Mouse (Mus musculus): ENCODE measurements around the gene 4430402I18Rik. TPM values are rescaled to one million over a fixed set of nuclear protein-coding genes. Genes with fewer than 3 reads are reported as not detected.

The 4430402I18Rik gene
- polyA plus RNA-seq, 1 experiment = not detected

- no peak overlapping the region for H3K4me3 ChIP-seq (replicated peaks)
- H3K27me3 ChIP-seq (replicated peaks) = no peaks in the 10 kb centered on the region
- H3K4me1 ChIP-seq = peaks cover 17% of the 10 kb centered on the region
- TF ChIP-seq GATA1 (IDR thresholded peaks at IDR 0.05; ENCODE audit: borderline replicate concordance, low read length) (no peak), FLI1 (IDR thresholded peaks at IDR 0.05; ENCODE audit: low read length) (no peak)
- no peaks in the 10 kb centered on the region for H3K9me3 ChIP-seq
- peaks cover 93% of the 10 kb centered on the region for H3K36me3 ChIP-seq (replicated peaks; ENCODE audit: low read length)
Observed at GRCm38 (mm10) chr19:28997976-28998630, 30.5 kb upstream of the 4430402I18Rik start.

DNA sequence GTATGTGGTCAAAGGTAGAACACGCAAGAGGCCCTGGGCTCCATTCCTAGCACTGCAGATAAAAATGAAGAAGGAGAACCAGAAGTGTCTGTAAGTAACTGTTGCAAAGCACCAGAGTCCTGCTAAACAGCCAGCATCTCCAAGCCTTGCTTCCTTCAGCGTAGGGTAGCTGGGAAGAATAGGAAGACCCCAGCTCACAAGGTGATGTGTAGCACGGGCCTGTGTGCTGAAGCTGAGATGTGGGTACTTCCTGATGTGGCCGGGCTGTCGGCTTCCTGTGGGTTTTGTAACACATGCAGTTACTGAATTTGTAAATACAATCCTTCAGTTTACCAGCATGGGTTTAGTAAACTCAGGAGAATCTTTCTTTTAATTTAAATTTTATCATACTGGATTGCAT is 27.8 kb upstream of the 4430402I18Rik start:
- Histone ChIP-seq H3K4me1 (peaks cover 31% of the 10 kb centered on the region), H3K9me3 (no peaks in the 10 kb centered on the region), H3K36me3 (replicated peaks; ENCODE audit: low read length) (peaks cover 75% of the 10 kb centered on the region), H3K27me3 (replicated peaks) (no peaks in the 10 kb centered on the region), H3K4me3 (replicated peaks) (no peak overlapping the region)
- TF ChIP-seq FLI1 (IDR thresholded peaks at IDR 0.05; ENCODE audit: low read length) (no peak), GATA1 (IDR thresholded peaks at IDR 0.05; ENCODE audit: borderline replicate concordance, low read length) (no peak)

- no peak for TF ChIP-seq GATA1 (IDR thresholded peaks at IDR 0.05; ENCODE audit: borderline replicate concordance, low read length)
- TF ChIP-seq FLI1 (IDR thresholded peaks at IDR 0.05; ENCODE audit: low read length) = no peak
- no peaks in the 10 kb centered on the region for H3K27me3 ChIP-seq (replicated peaks)
- H3K36me3 ChIP-seq (replicated peaks; ENCODE audit: low read length) = peaks cover 70% of the 10 kb centered on the region
- no peaks in the 10 kb centered on the region for H3K9me3 ChIP-seq
- no peak overlapping the region for H3K4me3 ChIP-seq (replicated peaks)
- H3K4me1 ChIP-seq = peaks cover 31% of the 10 kb centered on the region
Observed at GRCm38 (mm10) chr19:28994870-28995269, 27.3 kb upstream of the 4430402I18Rik start.

- H3K9me3 ChIP-seq = no peaks in the 10 kb centered on the region
- peak overlapping the region; percentile 100 for H3K4me3 ChIP-seq (replicated peaks)
- H3K36me3 ChIP-seq (replicated peaks; ENCODE audit: low read length) = peaks cover 39% of the 10 kb centered on the region
- no peak for TF ChIP-seq GATA1 (IDR thresholded peaks at IDR 0.05; ENCODE audit: borderline replicate concordance, low read length)
- no peak for TF ChIP-seq FLI1 (IDR thresholded peaks at IDR 0.05; ENCODE audit: low read length)
- H3K27me3 ChIP-seq (replicated peaks) = no peaks in the 10 kb centered on the region
- H3K4me1 ChIP-seq = peaks cover 50% of the 10 kb centered on the region
Observed at GRCm38 (mm10) chr19:28991391-28991790, 23.8 kb upstream of the 4430402I18Rik start.

DNA sequence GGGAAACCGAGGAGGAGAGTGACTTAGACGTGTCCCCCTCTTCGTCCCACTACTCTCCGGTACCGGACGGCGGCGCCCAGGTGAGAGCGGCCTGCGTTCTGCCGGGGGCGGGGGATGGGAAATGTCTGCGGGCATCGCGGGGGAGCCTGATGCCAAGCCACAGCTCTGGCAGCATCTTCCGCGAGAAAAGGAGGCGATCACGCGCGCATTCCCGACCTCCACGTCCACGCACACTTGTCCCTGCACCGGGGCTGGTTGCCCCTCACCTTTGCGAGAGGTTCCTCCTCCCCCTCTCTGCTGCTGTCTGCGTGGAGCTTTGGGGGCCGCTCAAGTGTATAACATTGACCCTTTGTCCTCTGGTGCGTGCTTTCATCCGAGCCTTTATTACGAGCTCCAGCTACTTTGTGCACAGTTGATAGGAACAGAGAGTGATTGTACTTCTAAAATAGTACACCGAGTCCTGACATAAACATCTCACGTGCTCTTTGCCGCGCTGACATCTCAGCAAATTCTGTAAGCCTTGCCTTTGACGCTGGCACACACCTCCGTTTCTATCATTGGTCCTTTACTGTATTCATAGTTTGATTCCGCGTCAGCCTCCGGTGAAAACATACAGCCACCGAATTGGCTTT is 23.1 kb upstream of the 4430402I18Rik start:
- Histone ChIP-seq H3K27me3 (replicated peaks) (no peaks in the 10 kb centered on the region), H3K4me3 (replicated peaks) (peak overlapping the region; percentile 100), H3K36me3 (replicated peaks; ENCODE audit: low read length) (peaks cover 32% of the 10 kb centered on the region), H3K9me3 (no peaks in the 10 kb centered on the region), H3K4me1 (peaks cover 47% of the 10 kb centered on the region)
- TF ChIP-seq FLI1 (IDR thresholded peaks at IDR 0.05; ENCODE audit: low read length) (no peak), GATA1 (IDR thresholded peaks at IDR 0.05; ENCODE audit: borderline replicate concordance, low read length) (no peak)

DNA sequence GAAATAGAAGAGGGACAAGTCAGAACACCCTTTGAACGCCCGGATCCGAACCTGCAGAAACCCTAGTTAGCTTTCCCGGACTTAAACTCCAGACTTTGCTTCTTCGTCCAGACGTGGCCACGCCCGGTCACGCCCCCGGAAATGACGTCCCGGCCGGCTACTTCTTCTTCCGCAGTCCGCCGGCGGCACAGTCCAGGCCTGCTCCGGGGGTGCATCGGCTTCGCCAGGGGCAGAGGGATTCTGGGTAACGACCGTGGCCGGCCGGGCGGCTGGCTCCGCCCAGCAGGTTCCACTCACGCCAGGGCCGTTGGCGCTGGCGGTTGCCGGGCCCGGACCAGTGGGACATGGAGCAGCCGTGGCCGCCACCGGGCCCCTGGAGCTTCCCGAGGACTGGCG is 22.6 kb upstream of the 4430402I18Rik start, which contains the start of gene Cdc37l1:
Gene Cdc37l1 (plus strand): TSS at position 159 of the 396 bp plus-strand sequence.
- Histone ChIP-seq H3K27me3 (replicated peaks) (no peaks in the 10 kb centered on the region), H3K4me3 (replicated peaks) (peak within 1 kb of the TSS; percentile 100), H3K4me1 (peaks cover 42% of the 10 kb centered on the region), H3K36me3 (replicated peaks; ENCODE audit: low read length) (peaks cover 27% of the 10 kb centered on the region), H3K9me3 (no peaks in the 10 kb centered on the region)
- TF ChIP-seq FLI1 (IDR thresholded peaks at IDR 0.05; ENCODE audit: low read length) = no peak
- TF ChIP-seq GATA1 (IDR thresholded peaks at IDR 0.05; ENCODE audit: borderline replicate concordance, low read length) = no peak

DNA sequence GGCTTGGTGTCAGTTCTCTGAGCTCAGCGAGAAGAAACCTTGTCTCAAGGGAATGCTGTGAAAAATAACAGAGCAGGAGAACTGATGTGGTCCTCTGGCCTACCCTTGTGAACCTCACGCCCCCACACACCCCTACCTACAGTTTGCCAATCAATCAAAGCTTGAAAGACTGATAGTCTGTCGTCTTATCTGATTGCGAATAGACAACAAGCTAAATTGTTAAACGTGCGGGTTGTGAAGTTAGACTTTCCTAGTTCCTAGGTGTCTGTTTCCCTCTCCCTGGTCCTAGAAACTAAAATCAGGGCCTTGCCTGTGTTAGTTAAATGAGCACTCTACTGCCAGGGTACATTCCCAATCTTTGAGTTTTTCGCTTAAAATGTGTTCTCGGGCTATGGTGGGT is 21.9 kb upstream of the 4430402I18Rik start:
- H3K27me3 ChIP-seq (replicated peaks) = no peaks in the 10 kb centered on the region
- H3K36me3 ChIP-seq (replicated peaks; ENCODE audit: low read length) = peaks cover 20% of the 10 kb centered on the region
- H3K4me1 ChIP-seq = peaks cover 36% of the 10 kb centered on the region
- H3K4me3 ChIP-seq (replicated peaks) = peak overlapping the region; percentile 100
- no peaks in the 10 kb centered on the region for H3K9me3 ChIP-seq
- TF ChIP-seq FLI1 (IDR thresholded peaks at IDR 0.05; ENCODE audit: low read length) = no peak

GRCm38 (mm10) chr19:28982617-28983016 is 15.0 kb upstream of the 4430402I18Rik start:
- Histone ChIP-seq H3K27me3 (replicated peaks) (no peaks in the 10 kb centered on the region), H3K4me1 (peaks cover 6% of the 10 kb centered on the region; the same call in 1 of the 2 replicates), H3K4me3 (replicated peaks) (no peak overlapping the region), H3K9me3 (no peaks in the 10 kb centered on the region), H3K36me3 (replicated peaks; ENCODE audit: low read length) (no peaks in the 10 kb centered on the region)
- TF ChIP-seq FLI1 (IDR thresholded peaks at IDR 0.05; ENCODE audit: low read length) (no peak), GATA1 (IDR thresholded peaks at IDR 0.05; ENCODE audit: borderline replicate concordance, low read length) (no peak)

- Histone ChIP-seq H3K36me3 (replicated peaks; ENCODE audit: low read length) (no peaks in the 10 kb centered on the region), H3K27me3 (replicated peaks) (peaks cover 13% of the 10 kb centered on the region), H3K9me3 (peaks cover 9% of the 10 kb centered on the region), H3K4me1 (peaks cover 8% of the 10 kb centered on the region), H3K4me3 (replicated peaks) (peak overlapping the region; percentile 87)
- TF ChIP-seq FLI1 (IDR thresholded peaks at IDR 0.05; ENCODE audit: low read length) (no peak), GATA1 (IDR thresholded peaks at IDR 0.05; ENCODE audit: borderline replicate concordance, low read length) (no peak)
Observed at GRCm38 (mm10) chr19:28974862-28975611, 7.4 kb upstream of the 4430402I18Rik start.

DNA sequence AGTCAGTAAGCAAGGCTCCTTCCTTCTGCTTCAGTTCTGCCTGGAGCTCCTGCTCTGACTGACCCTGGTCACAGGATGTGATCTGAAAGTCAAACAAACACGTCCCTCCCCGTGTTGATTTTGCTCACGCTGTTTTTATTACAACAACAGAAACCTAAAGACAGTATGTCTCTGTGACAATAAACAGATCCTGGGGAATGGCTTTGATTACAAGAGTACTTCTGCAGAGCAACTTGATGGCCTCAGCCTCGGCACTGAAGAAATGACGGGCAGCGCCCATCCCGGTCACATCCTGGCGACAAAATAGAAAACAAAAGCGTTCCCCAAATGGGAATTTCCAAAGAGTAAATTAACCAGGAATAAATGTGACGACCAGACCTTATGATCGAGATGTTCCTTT is 2.7 kb upstream of the 4430402I18Rik start:
- Histone ChIP-seq H3K27me3 (replicated peaks) (peaks cover 11% of the 10 kb centered on the region), H3K4me1 (peaks cover 25% of the 10 kb centered on the region), H3K36me3 (replicated peaks; ENCODE audit: low read length) (peaks cover 17% of the 10 kb centered on the region), H3K4me3 (replicated peaks) (no peak overlapping the region), H3K9me3 (peaks cover 9% of the 10 kb centered on the region)
- TF ChIP-seq GATA1 (IDR thresholded peaks at IDR 0.05; ENCODE audit: borderline replicate concordance, low read length) = no peak
- no peak for TF ChIP-seq FLI1 (IDR thresholded peaks at IDR 0.05; ENCODE audit: low read length)
